Mouse (Mus musculus): Measurements from ENCODE around the gene Barhl2. TPM values are rescaled to one million over a fixed set of nuclear protein-coding genes. Genes with fewer than 3 reads are reported as not detected.

Barhl2 gene
- polyA plus RNA-seq, 1 experiment from 2014 or later = 2.9 TPM

DNA sequence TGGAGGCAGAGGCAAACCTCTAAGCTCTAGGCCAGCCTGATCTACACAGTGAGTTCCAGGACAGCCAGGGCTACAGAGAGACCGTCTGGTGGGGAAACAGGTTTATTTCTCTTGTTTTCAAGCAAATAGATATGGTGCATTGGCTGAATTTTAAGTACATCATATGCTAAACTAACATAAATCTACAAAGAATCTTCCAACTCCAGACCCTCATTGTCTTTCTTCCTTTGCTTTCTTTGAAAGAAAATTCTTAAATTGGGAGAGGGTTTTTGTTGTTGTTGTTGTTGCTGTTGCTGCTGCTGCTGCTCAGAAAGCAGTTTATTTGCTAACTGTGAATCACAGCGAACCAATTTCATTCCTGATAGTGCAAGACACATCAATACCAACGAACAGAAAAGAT lies 3.5 kb upstream of the Barhl2 start:
- WGBS = 4% methylated on average over 3 of the region's 3 CpGs
- H3K27me3 ChIP-seq (replicated peaks) = peaks cover 91% of the 10 kb centered on the region
- no peak overlapping the region for H3K4me3 ChIP-seq
- no peaks in the 10 kb centered on the region for H3K36me3 ChIP-seq
- ATAC-seq (ENCODE audit: low FRiP score, low read depth) = no peak
- no peak overlapping the region for H3K9ac ChIP-seq
- no peak overlapping the region for H3K4me2 ChIP-seq (replicated peaks)
- no peaks in the 10 kb centered on the region for H3K9me3 ChIP-seq
- no peak overlapping the region for H3K27ac ChIP-seq
- peaks cover 26% of the 10 kb centered on the region for H3K4me1 ChIP-seq

- Histone ChIP-seq H3K27me3 (replicated peaks) (peaks cover 89% of the 10 kb centered on the region), H3K4me2 (replicated peaks) (0 out of 2 replicates have a peak overlapping the region, but pooled peaks have one; percentile 9), H3K4me3 (no peak overlapping the region), H3K9ac (no peak overlapping the region), H3K27ac (no peak overlapping the region), H3K36me3 (no peaks in the 10 kb centered on the region), H3K9me3 (no peaks in the 10 kb centered on the region), H3K4me1 (peaks cover 22% of the 10 kb centered on the region)
- under 1% methylated on average over 17 of the region's 17 CpGs for WGBS
- no peak for ATAC-seq (ENCODE audit: low FRiP score, low read depth)
Measured at GRCm38 (mm10) chr5:106460535-106460934, 2.6 kb upstream of the Barhl2 start.

DNA sequence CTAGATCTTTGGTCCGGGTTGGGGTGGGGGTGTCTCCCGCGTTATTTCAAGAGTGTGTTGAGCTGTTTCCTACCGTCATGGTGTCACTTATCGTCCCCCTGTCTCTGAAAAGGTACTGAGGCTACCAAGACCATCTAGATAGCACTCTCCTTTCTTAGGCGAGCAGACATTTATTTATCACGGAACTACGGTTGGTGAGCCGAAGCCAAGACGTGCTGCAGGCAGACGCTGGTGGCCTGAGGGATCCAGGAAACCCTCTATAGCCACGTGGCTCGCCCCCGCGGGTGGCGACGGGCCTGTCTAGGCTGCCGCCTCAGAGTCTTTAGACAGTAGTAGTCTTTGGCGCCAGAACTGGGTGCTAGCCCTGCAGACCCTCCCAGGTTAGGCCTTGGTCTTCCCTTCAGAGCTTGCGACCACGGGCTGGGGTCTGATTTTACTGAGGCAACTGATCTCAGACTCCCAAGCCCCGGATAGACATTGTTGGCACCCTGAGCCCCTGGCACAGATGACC lies 2.1 kb upstream of the Barhl2 start:
- Histone ChIP-seq H3K36me3 (no peaks in the 10 kb centered on the region), H3K9ac (no peak overlapping the region), H3K27ac (no peak overlapping the region), H3K27me3 (replicated peaks) (peaks cover 89% of the 10 kb centered on the region), H3K9me3 (no peaks in the 10 kb centered on the region), H3K4me3 (no peak overlapping the region), H3K4me2 (replicated peaks) (0 out of 2 replicates have a peak overlapping the region, but pooled peaks have one; percentile 9), H3K4me1 (peaks cover 22% of the 10 kb centered on the region)
- under 1% methylated on average over 22 of the region's 22 CpGs for WGBS
- ATAC-seq (ENCODE audit: low FRiP score, low read depth) = no peak

DNA sequence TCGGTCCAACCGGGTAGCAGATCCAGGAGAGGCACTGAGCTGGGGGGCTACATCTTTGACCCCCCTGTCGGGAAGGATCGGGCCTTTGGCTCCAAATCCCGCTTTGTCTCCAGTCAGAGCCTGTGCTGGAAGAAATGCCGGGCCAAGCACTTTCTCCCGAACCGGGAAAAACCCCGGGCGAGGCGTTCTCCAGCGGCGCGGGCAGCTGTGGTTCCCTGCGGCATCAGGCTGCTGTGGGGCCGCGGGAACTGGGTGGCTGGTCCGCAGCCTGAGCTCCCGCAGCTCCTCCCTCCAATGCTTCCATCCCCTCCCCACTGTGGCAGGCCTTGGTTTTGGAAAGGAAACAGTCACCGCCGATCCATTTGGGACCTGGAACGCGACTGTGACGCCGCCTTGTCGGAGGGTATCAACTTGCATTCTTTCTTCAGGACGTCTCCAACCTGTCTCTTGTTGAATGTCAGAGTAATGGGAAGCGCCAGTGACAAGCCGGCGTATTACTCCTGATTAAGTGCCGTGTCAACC lies 1.2 kb upstream of the Barhl2 start:
- Histone ChIP-seq H3K27ac (peak overlapping the region; percentile 22; the same call in 1 of the 2 replicates), H3K36me3 (no peaks in the 10 kb centered on the region), H3K9ac (0 out of 2 replicates have a peak overlapping the region, but pooled peaks have one; percentile 38), H3K4me2 (replicated peaks) (peak overlapping the region; percentile 82), H3K4me3 (peak overlapping the region; percentile 47), H3K27me3 (replicated peaks) (peaks cover 89% of the 10 kb centered on the region), H3K9me3 (no peaks in the 10 kb centered on the region), H3K4me1 (peaks cover 22% of the 10 kb centered on the region)
- ATAC-seq (ENCODE audit: low FRiP score, low read depth) = no peak
- under 1% methylated on average over 31 of the region's 31 CpGs for WGBS

DNA sequence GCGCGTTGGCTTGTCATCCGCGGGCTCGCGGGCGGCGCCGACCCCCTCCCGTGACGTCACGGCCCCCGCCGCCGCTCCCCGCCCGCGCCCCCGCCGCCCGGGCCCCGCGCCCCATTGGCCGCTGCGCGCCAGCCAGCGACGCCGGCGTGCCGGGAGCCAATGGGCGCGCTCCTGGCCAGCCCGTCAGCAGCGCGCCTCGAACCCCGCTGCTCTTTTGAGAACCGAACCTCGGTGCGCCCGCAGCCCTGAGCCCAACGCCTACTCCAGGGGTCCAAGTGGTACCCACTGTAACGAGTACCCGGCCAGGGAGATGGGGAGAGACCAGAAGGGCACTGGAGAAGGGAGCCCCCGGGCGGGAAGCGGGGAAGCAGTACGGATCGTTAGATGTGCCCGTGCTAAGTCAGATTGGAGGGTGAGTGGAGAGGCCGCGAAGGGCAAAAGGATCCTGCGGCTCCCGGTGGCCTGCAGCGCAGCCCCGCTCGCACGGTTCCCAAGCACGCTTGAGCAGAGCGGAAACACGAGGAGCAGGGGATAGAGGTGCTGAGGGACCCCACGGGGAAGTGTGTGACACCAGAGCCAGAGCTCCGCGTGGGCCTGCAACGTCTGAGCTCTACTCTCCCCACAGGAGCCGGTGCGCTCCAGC lies 632 bp upstream of the Barhl2 start:
- peak overlapping the region; percentile 47 for H3K4me3 ChIP-seq
- peaks cover 23% of the 10 kb centered on the region for H3K4me1 ChIP-seq
- peak overlapping the region; percentile 22; the same call in 1 of the 2 replicates for H3K27ac ChIP-seq
- peaks cover 89% of the 10 kb centered on the region for H3K27me3 ChIP-seq (replicated peaks)
- no peaks in the 10 kb centered on the region for H3K36me3 ChIP-seq
- under 1% methylated on average over 68 of the region's 68 CpGs for WGBS
- peak overlapping the region; percentile 38; the same call in 1 of the 2 replicates for H3K9ac ChIP-seq
- H3K9me3 ChIP-seq = no peaks in the 10 kb centered on the region
- H3K4me2 ChIP-seq (replicated peaks) = peak overlapping the region; percentile 82
- peak; percentile 85 for ATAC-seq (ENCODE audit: low FRiP score, low read depth)

GRCm38 (mm10) chr5:106457111-106457925 lies 648 bp downstream of the Barhl2 start:
- Histone ChIP-seq H3K4me1 (peaks cover 29% of the 10 kb centered on the region), H3K9ac (peak overlapping the region; percentile 35; the same call in 1 of the 2 replicates), H3K36me3 (no peaks in the 10 kb centered on the region), H3K4me2 (replicated peaks) (peak overlapping the region; percentile 82), H3K4me3 (peak overlapping the region; percentile 47), H3K27ac (no peak overlapping the region), H3K9me3 (no peaks in the 10 kb centered on the region), H3K27me3 (replicated peaks) (peaks cover 87% of the 10 kb centered on the region)
- WGBS = under 1% methylated on average over 63 of the region's 63 CpGs
- no peak for ATAC-seq (ENCODE audit: low FRiP score, low read depth)

DNA sequence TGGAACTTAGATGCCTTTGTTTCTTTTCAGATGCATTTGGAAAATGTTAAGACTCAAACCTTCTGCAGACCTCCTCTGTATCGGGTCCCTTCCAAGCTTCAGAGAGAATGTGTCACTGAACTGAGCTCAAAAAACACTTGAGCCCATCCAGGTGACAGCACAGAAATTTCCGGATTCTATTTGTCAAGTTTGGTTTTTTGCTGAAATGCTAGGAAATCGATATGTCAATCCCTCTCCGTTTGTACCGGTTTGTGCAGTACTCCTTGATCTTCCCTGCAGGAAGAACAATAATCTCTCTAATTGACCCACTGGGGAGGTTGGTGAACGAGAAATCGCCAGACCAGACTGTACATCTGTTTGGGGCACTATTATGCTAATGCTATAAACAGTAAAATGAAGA lies 2.0 kb downstream of the Barhl2 start:
- H3K4me2 ChIP-seq (replicated peaks) = no peak overlapping the region
- H3K36me3 ChIP-seq = no peaks in the 10 kb centered on the region
- no peak overlapping the region for H3K9ac ChIP-seq
- peaks cover 34% of the 10 kb centered on the region for H3K4me1 ChIP-seq
- WGBS = 2% methylated on average over 7 of the region's 7 CpGs
- no peak overlapping the region for H3K27ac ChIP-seq
- ATAC-seq (ENCODE audit: low FRiP score, low read depth) = no peak
- H3K27me3 ChIP-seq (replicated peaks) = peaks cover 88% of the 10 kb centered on the region
- H3K9me3 ChIP-seq = no peaks in the 10 kb centered on the region
- peak overlapping the region; percentile 26; the same call in 1 of the 2 replicates for H3K4me3 ChIP-seq

DNA sequence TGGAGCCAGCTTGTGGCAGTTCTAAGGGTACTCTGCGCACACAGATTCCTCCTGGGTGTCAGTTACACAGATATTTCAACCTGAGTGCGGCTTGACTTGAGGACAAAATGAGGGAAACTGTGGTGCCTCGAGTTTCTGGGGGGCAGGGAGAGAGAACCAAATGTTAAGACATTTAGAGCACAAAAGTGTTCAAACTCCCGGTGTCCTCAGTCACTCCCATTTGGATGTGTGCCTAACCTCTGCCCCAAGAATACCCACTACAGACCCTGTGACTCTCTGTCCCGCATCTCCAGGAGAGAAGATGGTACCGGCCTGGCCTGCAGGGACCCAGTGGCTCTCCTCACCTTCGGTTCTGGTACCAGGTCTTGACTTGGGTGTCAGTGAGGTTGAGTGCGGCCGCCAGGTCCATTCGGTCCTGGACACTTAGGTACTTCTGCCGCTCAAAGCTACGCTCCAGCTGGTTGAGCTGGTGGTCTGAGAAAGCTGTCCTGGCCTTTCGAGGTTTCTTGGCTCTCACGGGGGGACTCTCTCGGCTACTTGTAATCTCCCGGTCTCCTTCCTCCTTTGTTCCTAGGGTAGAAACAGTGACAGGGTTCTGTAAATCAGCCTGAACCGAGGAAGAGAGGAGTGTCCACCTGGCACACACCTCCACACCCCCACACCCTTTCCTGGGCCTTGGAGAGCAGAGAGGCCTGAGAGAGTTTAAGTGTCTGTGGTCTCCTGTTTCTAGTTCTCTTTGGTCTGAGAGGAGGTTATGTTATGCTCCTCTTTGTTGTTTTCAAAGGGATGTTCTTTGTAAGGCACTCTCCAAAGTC lies 2.7 kb downstream of the Barhl2 start:
- Histone ChIP-seq H3K4me3 (peak overlapping the region; percentile 26), H3K27ac (no peak overlapping the region), H3K9me3 (no peaks in the 10 kb centered on the region), H3K27me3 (replicated peaks) (peaks cover 88% of the 10 kb centered on the region), H3K9ac (no peak overlapping the region), H3K4me1 (peaks cover 34% of the 10 kb centered on the region), H3K36me3 (no peaks in the 10 kb centered on the region), H3K4me2 (replicated peaks) (no peak overlapping the region)
- ATAC-seq (ENCODE audit: low FRiP score, low read depth) = no peak
- under 1% methylated on average over 17 of the region's 17 CpGs for WGBS

DNA sequence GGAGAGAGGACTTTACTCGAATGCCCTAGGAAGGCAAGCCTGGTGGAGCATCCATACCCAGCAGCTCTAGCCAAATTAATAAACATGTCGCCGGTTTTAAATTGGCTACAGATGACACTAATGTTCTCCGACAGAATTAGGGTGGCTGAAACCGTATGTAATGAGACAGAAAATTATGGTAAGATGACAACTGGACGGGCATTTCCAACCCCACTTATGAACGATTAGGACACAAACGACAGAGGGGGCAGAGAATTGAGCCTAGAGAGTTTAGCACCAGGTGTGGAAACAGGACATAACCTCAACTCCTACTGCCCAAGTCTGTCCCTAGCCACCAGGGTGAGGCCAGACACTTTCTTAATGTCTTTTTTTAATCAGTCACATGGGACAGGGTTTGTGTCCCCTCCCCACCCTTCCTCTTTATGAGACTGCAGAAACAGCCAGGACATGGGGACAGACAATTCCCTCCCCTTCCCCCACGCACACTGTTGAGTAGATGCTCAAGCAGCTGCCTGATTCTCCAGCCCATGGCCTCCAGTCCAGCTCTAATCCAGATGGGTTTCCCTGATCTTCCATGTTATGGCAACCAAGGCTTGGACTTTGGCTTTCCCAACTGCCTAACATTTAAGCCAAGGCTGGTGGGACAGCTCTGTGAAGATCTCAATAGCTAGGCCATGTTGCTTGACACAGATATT lies 3.4 kb downstream of the Barhl2 start:
- Histone ChIP-seq H3K4me2 (replicated peaks) (no peak overlapping the region), H3K4me1 (peaks cover 34% of the 10 kb centered on the region), H3K4me3 (peak overlapping the region; percentile 26), H3K9me3 (no peaks in the 10 kb centered on the region), H3K27ac (no peak overlapping the region), H3K36me3 (no peaks in the 10 kb centered on the region), H3K27me3 (replicated peaks) (peaks cover 88% of the 10 kb centered on the region), H3K9ac (no peak overlapping the region)
- ATAC-seq (ENCODE audit: low FRiP score, low read depth) = no peak
- WGBS = 1% methylated on average over 9 of the region's 9 CpGs

- Histone ChIP-seq H3K4me3 (peak overlapping the region; percentile 20), H3K27me3 (replicated peaks) (peaks cover 88% of the 10 kb centered on the region), H3K4me1 (peaks cover 30% of the 10 kb centered on the region), H3K36me3 (no peaks in the 10 kb centered on the region), H3K9ac (no peak overlapping the region), H3K4me2 (replicated peaks) (peak overlapping the region; percentile 42), H3K27ac (no peak overlapping the region), H3K9me3 (no peaks in the 10 kb centered on the region)
- no peak for ATAC-seq (ENCODE audit: low FRiP score, low read depth)
- WGBS = under 1% methylated on average over 13 of the region's 13 CpGs
Measured at GRCm38 (mm10) chr5:106453886-106454321, 4.1 kb downstream of the Barhl2 start.
